Mouse (Mus musculus): ENCODE measurements around the gene Tssk6. TPM values are rescaled to one million over a fixed set of nuclear protein-coding genes. Genes with fewer than 3 reads are reported as not detected.

Tssk6 gene
- polyA plus RNA-seq (2014; fragmentation: Illumina TruSeq; extraction: RNeasy Lipid Tissue Mini Kit (QIAGEN cat#74804); ENCODE audit: low read depth, low replicate concordance) = not detected

DNA sequence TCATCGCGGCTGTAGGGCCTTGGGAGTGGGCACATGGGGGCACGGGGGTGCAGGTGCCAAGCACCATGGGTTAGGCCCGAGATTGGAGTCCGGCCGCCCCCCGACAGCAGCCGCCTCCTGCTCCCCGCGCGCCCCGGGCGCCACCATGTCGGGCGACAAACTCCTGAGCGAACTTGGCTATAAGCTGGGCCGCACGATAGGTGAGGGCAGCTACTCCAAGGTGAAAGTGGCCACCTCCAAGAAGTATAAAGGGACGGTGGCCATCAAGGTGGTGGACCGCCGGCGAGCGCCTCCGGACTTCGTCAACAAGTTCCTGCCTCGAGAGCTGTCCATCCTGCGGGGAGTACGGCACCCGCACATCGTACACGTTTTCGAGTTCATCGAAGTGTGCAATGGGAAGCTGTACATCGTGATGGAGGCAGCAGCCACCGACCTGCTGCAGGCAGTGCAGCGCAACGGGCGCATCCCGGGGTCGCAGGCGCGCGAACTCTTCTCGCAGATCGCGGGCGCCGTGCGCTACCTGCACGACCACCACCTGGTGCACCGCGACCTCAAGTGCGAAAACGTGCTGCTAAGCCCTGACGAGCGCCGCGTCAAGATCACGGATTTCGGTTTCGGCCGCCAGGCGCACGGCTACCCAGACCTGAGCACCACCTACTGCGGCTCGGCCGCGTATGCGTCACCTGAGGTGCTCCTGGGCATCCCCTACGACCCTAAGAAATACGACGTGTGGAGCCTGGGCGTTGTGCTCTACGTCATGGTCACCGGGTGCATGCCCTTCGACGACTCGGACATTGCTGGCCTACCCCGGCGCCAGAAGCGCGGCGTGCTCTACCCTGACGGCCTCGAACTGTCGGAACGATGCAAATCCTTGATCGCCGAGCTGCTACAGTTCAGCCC lies at the start of gene Tssk6, which contains the start of the genes Ndufa13 and Yjefn3:
TSS of gene Tssk6 (plus strand) at position 22 of the 900 bp plus-strand sequence.
TSS of gene Ndufa13 (minus strand) at position 396 of the 900 bp plus-strand sequence.
TSS of gene Yjefn3 (minus strand) at position 550 of the 900 bp plus-strand sequence.

DNA sequence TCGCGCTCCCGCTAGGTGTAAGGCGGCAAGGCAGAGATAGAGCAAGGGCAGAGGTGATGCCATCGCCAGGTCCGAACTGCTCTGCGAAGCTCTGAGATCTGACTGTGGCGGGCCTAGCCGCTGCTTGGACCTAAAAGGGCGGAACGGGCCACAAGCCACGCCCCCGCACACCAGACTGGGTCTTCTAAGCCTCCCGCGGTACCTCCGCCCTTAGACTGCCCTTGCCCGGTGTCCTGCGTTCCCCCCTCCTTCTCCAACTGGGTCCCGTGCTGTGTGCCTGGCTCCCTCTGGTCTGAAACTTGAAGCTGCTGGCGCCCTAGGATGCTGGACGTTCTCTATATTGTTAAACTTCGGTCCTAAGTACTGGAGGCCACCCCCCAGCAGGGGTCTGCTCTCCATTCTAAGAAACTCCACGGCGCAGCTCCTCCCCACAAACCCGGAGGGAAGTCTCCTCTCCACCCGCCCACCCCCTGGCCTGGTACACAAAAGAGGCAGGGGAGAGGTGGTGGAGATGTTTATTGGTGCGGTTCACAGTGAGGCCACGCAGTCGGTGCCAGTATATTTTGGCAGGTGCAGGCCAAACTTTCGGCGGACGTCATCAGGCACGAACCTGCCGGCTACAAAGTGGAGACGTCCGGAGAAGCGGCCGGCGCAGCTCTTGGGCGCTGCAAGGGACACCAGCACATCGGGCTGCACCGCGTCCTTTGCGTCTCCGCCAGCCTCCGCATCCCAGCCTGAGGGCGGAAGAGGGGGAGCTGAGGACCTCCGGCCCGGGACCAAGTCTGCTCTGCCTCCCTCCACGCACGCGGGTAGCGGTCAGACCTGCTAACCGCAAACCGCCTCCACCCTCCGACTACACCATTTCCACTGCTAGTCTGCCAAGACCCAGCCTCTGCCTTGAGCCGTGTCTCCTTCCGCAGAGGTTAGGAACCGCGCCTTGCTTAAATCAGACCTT lies 14.4 kb upstream of the Tssk6 start, which contains the start of gene Cilp2:
TSS of gene Cilp2 (minus strand) at position 399 of the 955 bp plus-strand sequence.

Other genes starting within 250 kb of the Tssk6 start
- gene Zfp964, start 247.7 kb upstream of the Tssk6 start, polyA plus RNA-seq (2014; fragmentation: Illumina TruSeq; extraction: RNeasy Lipid Tissue Mini Kit (QIAGEN cat#74804); ENCODE audit: low read depth, low replicate concordance) = 5.3 TPM
- gene Zfp869, start 191.5 kb upstream of the Tssk6 start, polyA plus RNA-seq (2014; fragmentation: Illumina TruSeq; extraction: RNeasy Lipid Tissue Mini Kit (QIAGEN cat#74804); ENCODE audit: low read depth, low replicate concordance) = 60.5 TPM
- 11.1 TPM for gene Zfp963, start 152.2 kb upstream of the Tssk6 start, polyA plus RNA-seq (2014; fragmentation: Illumina TruSeq; extraction: RNeasy Lipid Tissue Mini Kit (QIAGEN cat#74804); ENCODE audit: low read depth, low replicate concordance)
- gene Gm20422, start 127.3 kb upstream of the Tssk6 start, polyA plus RNA-seq (2014; fragmentation: Illumina TruSeq; extraction: RNeasy Lipid Tissue Mini Kit (QIAGEN cat#74804); ENCODE audit: low read depth, low replicate concordance) = not detected
- gene Atp13a1, start 111.0 kb upstream of the Tssk6 start, polyA plus RNA-seq (2014; fragmentation: Illumina TruSeq; extraction: RNeasy Lipid Tissue Mini Kit (QIAGEN cat#74804); ENCODE audit: low read depth, low replicate concordance) = 1.8 TPM
- gene Zfp866, start 111.0 kb upstream of the Tssk6 start, polyA plus RNA-seq (2014; fragmentation: Illumina TruSeq; extraction: RNeasy Lipid Tissue Mini Kit (QIAGEN cat#74804); ENCODE audit: low read depth, low replicate concordance) = 44.5 TPM
- 2.1 TPM for gene Gmip, start 93.5 kb upstream of the Tssk6 start, polyA plus RNA-seq (2014; fragmentation: Illumina TruSeq; extraction: RNeasy Lipid Tissue Mini Kit (QIAGEN cat#74804); ENCODE audit: low read depth, low replicate concordance)
- gene Lpar2, start 79.8 kb upstream of the Tssk6 start, polyA plus RNA-seq (2014; fragmentation: Illumina TruSeq; extraction: RNeasy Lipid Tissue Mini Kit (QIAGEN cat#74804); ENCODE audit: low read depth, low replicate concordance) = 1.9 TPM
- not detected for gene Pbx4, start 69.7 kb upstream of the Tssk6 start, polyA plus RNA-seq (2014; fragmentation: Illumina TruSeq; extraction: RNeasy Lipid Tissue Mini Kit (QIAGEN cat#74804); ENCODE audit: low read depth, low replicate concordance)
- gene Cilp2, start 14.5 kb upstream of the Tssk6 start, polyA plus RNA-seq (2014; fragmentation: Illumina TruSeq; extraction: RNeasy Lipid Tissue Mini Kit (QIAGEN cat#74804); ENCODE audit: low read depth, low replicate concordance) = not detected
- gene Ndufa13, start 374 bp downstream of the Tssk6 start, polyA plus RNA-seq (2014; fragmentation: Illumina TruSeq; extraction: RNeasy Lipid Tissue Mini Kit (QIAGEN cat#74804); ENCODE audit: low read depth, low replicate concordance) = not detected
- gene Yjefn3, start 528 bp downstream of the Tssk6 start, polyA plus RNA-seq (2014; fragmentation: Illumina TruSeq; extraction: RNeasy Lipid Tissue Mini Kit (QIAGEN cat#74804); ENCODE audit: low read depth, low replicate concordance) = not detected
- 12.7 TPM for gene Gatad2a, start 94.2 kb downstream of the Tssk6 start, polyA plus RNA-seq (2014; fragmentation: Illumina TruSeq; extraction: RNeasy Lipid Tissue Mini Kit (QIAGEN cat#74804); ENCODE audit: low read depth, low replicate concordance)
- 10.1 TPM for gene Mau2, start 140.6 kb downstream of the Tssk6 start, polyA plus RNA-seq (2014; fragmentation: Illumina TruSeq; extraction: RNeasy Lipid Tissue Mini Kit (QIAGEN cat#74804); ENCODE audit: low read depth, low replicate concordance)
- gene Sugp1, start 140.6 kb downstream of the Tssk6 start, polyA plus RNA-seq (2014; fragmentation: Illumina TruSeq; extraction: RNeasy Lipid Tissue Mini Kit (QIAGEN cat#74804); ENCODE audit: low read depth, low replicate concordance) = 6.7 TPM
- gene Tm6sf2, start 170.7 kb downstream of the Tssk6 start, polyA plus RNA-seq (2014; fragmentation: Illumina TruSeq; extraction: RNeasy Lipid Tissue Mini Kit (QIAGEN cat#74804); ENCODE audit: low read depth, low replicate concordance) = not detected
- not detected for gene Hapln4, start 181.3 kb downstream of the Tssk6 start, polyA plus RNA-seq (2014; fragmentation: Illumina TruSeq; extraction: RNeasy Lipid Tissue Mini Kit (QIAGEN cat#74804); ENCODE audit: low read depth, low replicate concordance)
- not detected for gene Ncan, start 218.7 kb downstream of the Tssk6 start, polyA plus RNA-seq (2014; fragmentation: Illumina TruSeq; extraction: RNeasy Lipid Tissue Mini Kit (QIAGEN cat#74804); ENCODE audit: low read depth, low replicate concordance)
- 1.6 TPM for gene Nr2c2ap, start 229.1 kb downstream of the Tssk6 start, polyA plus RNA-seq (2014; fragmentation: Illumina TruSeq; extraction: RNeasy Lipid Tissue Mini Kit (QIAGEN cat#74804); ENCODE audit: low read depth, low replicate concordance)
- 0.52 TPM for gene Rfxank, start 237.0 kb downstream of the Tssk6 start, polyA plus RNA-seq (2014; fragmentation: Illumina TruSeq; extraction: RNeasy Lipid Tissue Mini Kit (QIAGEN cat#74804); ENCODE audit: low read depth, low replicate concordance)
- gene Borcs8, start 237.3 kb downstream of the Tssk6 start, polyA plus RNA-seq (2014; fragmentation: Illumina TruSeq; extraction: RNeasy Lipid Tissue Mini Kit (QIAGEN cat#74804); ENCODE audit: low read depth, low replicate concordance) = 11.1 TPM
- gene Mef2b, start 237.5 kb downstream of the Tssk6 start, polyA plus RNA-seq (2014; fragmentation: Illumina TruSeq; extraction: RNeasy Lipid Tissue Mini Kit (QIAGEN cat#74804); ENCODE audit: low read depth, low replicate concordance) = not detected

Measured in adrenal gland, adult 10 weeks (tissue).